Mouse (Mus musculus): Measurements from ENCODE around the gene Gm49322.
A peak's percentile ranks its signal among the peaks of the same experiment; 100 is the strongest.
"Not testable (repeated sequence)": the region's sequence is repeated elsewhere in the genome, so short reads cannot be mapped to it uniquely, and the experiment has no call there.

Gene Gm49322

GRCm38 (mm10) chr10:80605721-80606120, at the start of gene Gm49322:
Gene Gm49322 (plus strand): TSS chr10:80606021.
- not testable (repeated sequence) for DNase-seq (ENCODE audit: low spot score in 2 of 2)

GRCm38 (mm10) chr10:80557346-80557965, 48.4 kb upstream of the Gm49322 start:
- peak; percentile 43 to 73 for DNase-seq (ENCODE audit: low spot score in 2 of 2)

- no peak for DNase-seq (ENCODE audit: low spot score in 2 of 2)
Measured at GRCm38 (mm10) chr10:80559431-80559830, 46.4 kb upstream of the Gm49322 start.

GRCm38 (mm10) chr10:80560621-80561020, 45.2 kb upstream of the Gm49322 start:
- DNase-seq (ENCODE audit: low spot score in 2 of 2) = no peak

GRCm38 (mm10) chr10:80561116-80561944, 44.5 kb upstream of the Gm49322 start, which contains the start of gene Rexo1:
Gene Rexo1 (minus strand): TSS chr10:80561560.
- peak; percentile 86 to 93 for DNase-seq (ENCODE audit: low spot score in 2 of 2)

GRCm38 (mm10) chr10:80566375-80567092, 39.3 kb upstream of the Gm49322 start:
- DNase-seq (ENCODE audit: low spot score in 2 of 2) = peak; percentile 87 to 95

GRCm38 (mm10) chr10:80568876-80569275, 36.9 kb upstream of the Gm49322 start:
- DNase-seq (ENCODE audit: low spot score in 2 of 2) = no peak

GRCm38 (mm10) chr10:80569664-80570066, 36.2 kb upstream of the Gm49322 start:
- DNase-seq (ENCODE audit: low spot score in 2 of 2) = no peak

GRCm38 (mm10) chr10:80570419-80570818, 35.4 kb upstream of the Gm49322 start:
- DNase-seq (ENCODE audit: low spot score in 2 of 2) = no peak

GRCm38 (mm10) chr10:80570871-80571836, 34.7 kb upstream of the Gm49322 start:
- no peak for DNase-seq (ENCODE audit: low spot score in 2 of 2)

GRCm38 (mm10) chr10:80572477-80572876, 33.3 kb upstream of the Gm49322 start:
- DNase-seq (ENCODE audit: low spot score in 2 of 2) = no peak

- no peak for DNase-seq (ENCODE audit: low spot score in 2 of 2)
Measured at GRCm38 (mm10) chr10:80573944-80574343, 31.9 kb upstream of the Gm49322 start.

GRCm38 (mm10) chr10:80574896-80575295, 30.9 kb upstream of the Gm49322 start:
- DNase-seq (ENCODE audit: low spot score in 2 of 2) = no peak

- DNase-seq (ENCODE audit: low spot score in 2 of 2) = no peak
Measured at GRCm38 (mm10) chr10:80575925-80576324, 29.9 kb upstream of the Gm49322 start.

GRCm38 (mm10) chr10:80576351-80577194, 29.2 kb upstream of the Gm49322 start:
- DNase-seq (ENCODE audit: low spot score in 2 of 2) = peak; percentile 47 to 51

- DNase-seq (ENCODE audit: low spot score in 2 of 2) = peak; percentile 98 to 99
Measured at GRCm38 (mm10) chr10:80577195-80578130, 28.4 kb upstream of the Gm49322 start, which contains the start of gene Klf16. Gene Klf16 (minus strand): TSS chr10:80577321.

GRCm38 (mm10) chr10:80578131-80578750, 27.6 kb upstream of the Gm49322 start:
- DNase-seq (ENCODE audit: low spot score in 2 of 2) = peak; percentile 85 to 89

GRCm38 (mm10) chr10:80578911-80579310, 26.9 kb upstream of the Gm49322 start:
- DNase-seq (ENCODE audit: low spot score in 2 of 2) = peak; percentile 72 to 74
